18 mouse cellular contexts compared by ENCODE assay signal in genomic region chr7:83654196-83654595, GRCm38 (mm10). TPM values are rescaled to one million over a fixed set of nuclear protein-coding genes. Genes with fewer than 3 reads are reported as not detected.
DNase-seq lines count a peak whose midpoint lies in the region; ATAC-seq and TF ChIP-seq lines count a peak whose summit lies in the region.
"Had no signal": no experiment of that assay in that cellular context is flagged by ENCODE, and none has a peak within 500 bp of the region (broad histone marks: within the 10 kb centered on the region; RNA-seq: fewer than 3 reads in every experiment).

No protein-coding gene starts in this region.

- H3K4me1 ChIP-seq in heart, embryonic 14.5 days (ENCODE audit: control insufficient read depth in 2 of 2, insufficient read depth in 2 of 2, low read length in 2 of 2): no peaks in the 10 kb centered on the region
- no peaks in the 10 kb centered on the region for H3K4me1 ChIP-seq in midbrain, embryonic 11.5 days (ENCODE audit: control insufficient read depth, insufficient read depth, low read length)
- no peaks in the 10 kb centered on the region for H3K4me1 ChIP-seq in midbrain, embryonic 13.5 days (replicated peaks)
- H3K4me1 ChIP-seq in liver, embryonic 11.5 days (replicated peaks; ENCODE audit: control insufficient read depth, insufficient read depth, low read length): no peaks in the 10 kb centered on the region
- peaks cover 9% of the 10 kb centered on the region for H3K4me1 ChIP-seq in small intestine, adult 2 months (ENCODE audit: control insufficient read depth, insufficient read depth, insufficient read length, low read length)
- H3K4me1 ChIP-seq: heart, embryonic 10.5 days; midbrain, embryonic 10.5 days; neural tube, embryonic 13.5 days had no signal

- H3K9me3 ChIP-seq in heart, embryonic 14.5 days (ENCODE audit: control insufficient read depth, low read length): 0 out of 2 replicates have a peak, but pooled peaks cover 2% of the 10 kb centered on the region
- no peaks in the 10 kb centered on the region for H3K9me3 ChIP-seq in midbrain, embryonic 11.5 days (ENCODE audit: control insufficient read depth, low read length)
- H3K9me3 ChIP-seq in midbrain, embryonic 13.5 days: no peaks in the 10 kb centered on the region
- H3K9me3 ChIP-seq in liver, embryonic 11.5 days (ENCODE audit: control insufficient read depth, low read length): no peaks in the 10 kb centered on the region
- H3K9me3 ChIP-seq: heart, embryonic 10.5 days; midbrain, embryonic 10.5 days; neural tube, embryonic 13.5 days had no signal

- no peak for DNase-seq in heart, postnatal 14 days
- peak; percentile 19 for DNase-seq in midbrain, embryonic 11.5 days (ENCODE audit: low spot score, missing footprints)
- DNase-seq in liver, embryonic 11.5 days (ENCODE audit: low spot score): no peak
- no peak for DNase-seq in embryo, embryonic 10 days (ENCODE audit: low spot score)
- DNase-seq in urinary bladder, adult 2 months (ENCODE audit: low spot score): no peak
- DNase-seq: cerebellum, adult 2 months; embryo, embryonic 11 days; kidney, postnatal 25 days; retina, postnatal 1 day; thymus, adult 18-20 months had no signal

- ATAC-seq in heart, embryonic 14.5 days (ENCODE audit: insufficient number of reproducible peaks, insufficient read depth, low FRiP score, low read depth): no peak
- ATAC-seq in midbrain, embryonic 11.5 days (ENCODE audit: low FRiP score): no peak
- no peak for ATAC-seq in midbrain, embryonic 13.5 days
- no peak for ATAC-seq in liver, embryonic 11.5 days (replicated peaks; ENCODE audit: low FRiP score)
- ATAC-seq: activated CD4-positive, CD25-positive, alpha-beta regulatory T cell, adult 4 months; hindbrain, embryonic 16.5 days had no signal

- H3K9ac ChIP-seq in heart, embryonic 14.5 days (ENCODE audit: low read length): no peak overlapping the region
- H3K9ac ChIP-seq in midbrain, embryonic 11.5 days (ENCODE audit: low read length): no peak overlapping the region
- no peak overlapping the region for H3K9ac ChIP-seq in midbrain, embryonic 13.5 days (replicated peaks)
- no peak overlapping the region for H3K9ac ChIP-seq in liver, embryonic 11.5 days (ENCODE audit: low read depth, low read length)
- H3K9ac ChIP-seq: neural tube, embryonic 13.5 days had no signal

- TF ChIP-seq CTCF in small intestine, adult 2 months (IDR thresholded peaks at IDR 0.05; ENCODE audit: extremely low read depth, insufficient read length, insufficient replicate concordance, low read depth, low read length): no peak

- H3K4me2 ChIP-seq in heart, embryonic 14.5 days (ENCODE audit: low read length): peak overlapping the region; percentile 22; the same call in 1 of the 2 replicates
- no peak overlapping the region for H3K4me2 ChIP-seq in midbrain, embryonic 11.5 days
- H3K4me2 ChIP-seq in midbrain, embryonic 13.5 days (replicated peaks): no peak overlapping the region
- H3K4me2 ChIP-seq in liver, embryonic 11.5 days: peak overlapping the region; percentile 2; the same call in 1 of the 2 replicates
- H3K4me2 ChIP-seq: neural tube, embryonic 13.5 days had no signal

- no peak overlapping the region for H3K27ac ChIP-seq in heart, embryonic 14.5 days (replicated peaks in 1 of 2; ENCODE audit: control insufficient read depth in 1 of 2, insufficient read depth in 1 of 2, low read depth in 2 of 2, low read length in 2 of 2)
- no peak overlapping the region for H3K27ac ChIP-seq in midbrain, embryonic 11.5 days (ENCODE audit: low read depth, low read length)
- H3K27ac ChIP-seq in midbrain, embryonic 13.5 days: no peak overlapping the region
- no peak overlapping the region for H3K27ac ChIP-seq in liver, embryonic 11.5 days (ENCODE audit: low read depth, low read length)
- H3K27ac ChIP-seq in small intestine, adult 2 months (ENCODE audit: insufficient read depth, low read depth, low read length): peak overlapping the region; percentile 65
- H3K27ac ChIP-seq: heart, embryonic 10.5 days; midbrain, embryonic 10.5 days; neural tube, embryonic 13.5 days had no signal

- intact Hi-C loops in heart, postnatal 14 days (cut with DNase I): loop anchor here (2.0 kb wide), 1 partner anchor 21 kb away; no protein-coding TSS in a partner anchor

- H3K36me3 ChIP-seq in heart, embryonic 14.5 days (ENCODE audit: control insufficient read depth, insufficient read depth, low read length): no peaks in the 10 kb centered on the region
- H3K36me3 ChIP-seq in midbrain, embryonic 11.5 days (ENCODE audit: control insufficient read depth, insufficient read depth, low read length): no peaks in the 10 kb centered on the region
- H3K36me3 ChIP-seq in midbrain, embryonic 13.5 days: no peaks in the 10 kb centered on the region
- no peaks in the 10 kb centered on the region for H3K36me3 ChIP-seq in liver, embryonic 11.5 days (ENCODE audit: control insufficient read depth, insufficient read depth, low read length)
- no peaks in the 10 kb centered on the region; the same call in 1 of the 2 replicates for H3K36me3 ChIP-seq in small intestine, adult 2 months (ENCODE audit: control insufficient read depth, insufficient read depth, low read length)
- H3K36me3 ChIP-seq: heart, embryonic 10.5 days; midbrain, embryonic 10.5 days; neural tube, embryonic 13.5 days had no signal

- no peak overlapping the region; a peak in 1 of 4 replicates for H3K4me3 ChIP-seq in heart, embryonic 14.5 days (ENCODE audit: control insufficient read depth in 1 of 2, insufficient read depth in 1 of 2, low read depth in 1 of 2, low read length in 2 of 2)
- H3K4me3 ChIP-seq in midbrain, embryonic 11.5 days (ENCODE audit: low read depth, low read length): no peak overlapping the region
- H3K4me3 ChIP-seq in midbrain, embryonic 13.5 days (replicated peaks): no peak overlapping the region
- H3K4me3 ChIP-seq in liver, embryonic 11.5 days (ENCODE audit: low read depth, low read length): no peak overlapping the region
- H3K4me3 ChIP-seq in small intestine, adult 2 months (ENCODE audit: low read depth, low read length): peak overlapping the region; percentile 36
- H3K4me3 ChIP-seq: heart, embryonic 10.5 days; midbrain, embryonic 10.5 days; neural tube, embryonic 13.5 days had no signal

- no peak for TF ChIP-seq POLR2A in small intestine, adult 2 months (IDR thresholded peaks at IDR 0.05; ENCODE audit: low read depth, low read length)

- H3K27me3 ChIP-seq in heart, embryonic 14.5 days (ENCODE audit: control insufficient read depth, insufficient read depth, low read length): no peaks in the 10 kb centered on the region
- no peaks in the 10 kb centered on the region for H3K27me3 ChIP-seq in midbrain, embryonic 11.5 days (ENCODE audit: control insufficient read depth, insufficient read depth, low read length)
- H3K27me3 ChIP-seq in midbrain, embryonic 13.5 days: no peaks in the 10 kb centered on the region
- H3K27me3 ChIP-seq in liver, embryonic 11.5 days (replicated peaks; ENCODE audit: control insufficient read depth, insufficient read depth, low read length): no peaks in the 10 kb centered on the region
- no peaks in the 10 kb centered on the region for H3K27me3 ChIP-seq in small intestine, adult 2 months (ENCODE audit: control insufficient read depth, insufficient read depth, low read length)
- H3K27me3 ChIP-seq: neural tube, embryonic 13.5 days had no signal

- WGBS in heart, embryonic 14.5 days: 69% methylated on average over 2 of the region's 2 CpGs
- 80% methylated on average over 2 of the region's 2 CpGs for WGBS in midbrain, embryonic 11.5 days
- 91% methylated on average over 2 of the region's 2 CpGs for WGBS in midbrain, embryonic 13.5 days
- WGBS in liver, embryonic 11.5 days: 78% methylated on average over 2 of the region's 2 CpGs
- 49% methylated on average over 2 of the region's 2 CpGs for WGBS in small intestine, adult 2 months

RNA-seq across cellular contexts. Expression of gene Stard5, which starts 22.4 kb away (rescaled TPM):
- polyA plus RNA-seq in heart, embryonic 14.5 days (2014; fragmentation: Nextera tagmentation; extraction: Ambion mirVana): 30.9 and 33.0 TPM in 2 replicates
- 10 to 100 TPM; 17.4 to 17.9 TPM for total RNA-seq in heart, postnatal 14 days (2021)
- 12.4 and 13.2 TPM in 2 replicates for polyA plus RNA-seq in midbrain, embryonic 11.5 days (2014; fragmentation: Nextera tagmentation; extraction: Ambion mirVana)
- 7.8 and 9.0 TPM in 2 replicates for polyA plus RNA-seq in midbrain, embryonic 13.5 days (2015; fragmentation: Nextera tagmentation; extraction: Ambion mirVana)
- 9.2 and 10.8 TPM in 2 replicates for polyA plus RNA-seq in liver, embryonic 11.5 days (2014; fragmentation: Nextera tagmentation; extraction: Ambion mirVana)
- 2.5 and 4.9 TPM in 2 replicates for polyA plus RNA-seq in small intestine, adult 2 months (2012; rRNA removed)
- polyA plus RNA-seq in urinary bladder, adult 2 months (2012; rRNA removed): 47.2 and 48.8 TPM in 2 replicates

Comparison
In these comparisons a context has a peak if more than half of its experiments do, and no peak if none do; other contexts are left out.
1. H3K4me2 ChIP-seq: peak in heart, embryonic 14.5 days (single experiment) and liver, embryonic 11.5 days (single experiment); none in midbrain, embryonic 11.5 days (single experiment) and midbrain, embryonic 13.5 days (single experiment).